Mouse (Mus musculus) lung, embryonic 16.5 days (tissue): ENCODE measurements around the gene Tmem56. TPM values are rescaled to one million over a fixed set of nuclear protein-coding genes. Genes with fewer than 3 reads are reported as not detected.

ENCODE experiments used
- ATAC-seq: fragments of 200-750 bp; cut with Nextera tagmentation; 2 replicates; pipeline ENCODE4 v1.8.0; 2017; ENCODE audit warnings: low read depth, mild to moderate bottlenecking, moderate library complexity
- H3K27ac ChIP-seq: fragments of 300-500 bp; sonication (generic); 2 replicates; pipeline ENCODE4 v1.5.1; 2014; ENCODE audit warnings: mild to moderate bottlenecking, control low read depth, low read length
- H3K27me3 ChIP-seq: fragments of 300-500 bp; sonication (generic); 2 replicates; pipeline ENCODE4 v1.6.1; 2014; ENCODE audit warnings: low read depth, low read length, mixed read lengths; ENCODE audit not compliant: control insufficient read depth, insufficient read depth
- H3K36me3 ChIP-seq: fragments of 300-500 bp; sonication (generic); 2 replicates; pipeline ENCODE4 v1.6.1; 2014; ENCODE audit warnings: low read length; ENCODE audit not compliant: control insufficient read depth, insufficient read depth
- H3K4me1 ChIP-seq: fragments of 300-500 bp; sonication (generic); replicated peaks from 2 replicates; pipeline ENCODE4 v1.6.1; 2014; ENCODE audit warnings: low read length, mixed read lengths; ENCODE audit not compliant: control insufficient read depth, insufficient read depth
- H3K4me2 ChIP-seq: fragments of 300-500 bp; sonication (generic); 2 replicates; pipeline ENCODE4 v1.6.1; 2014; ENCODE audit warnings: low read depth, low read length, control low read depth
- H3K4me3 ChIP-seq: fragments of 300-500 bp; sonication (generic); 2 replicates; pipeline ENCODE4 v1.5.1; 2014; ENCODE audit warnings: mild to moderate bottlenecking, low read length, control low read depth
- H3K9ac ChIP-seq: fragments of 300-500 bp; sonication (generic); 2 replicates; pipeline ENCODE4 v1.6.1; 2014; ENCODE audit warnings: low read length, control low read depth
- H3K9me3 ChIP-seq: fragments of 300-500 bp; sonication (generic); 2 replicates; pipeline ENCODE4 v1.6.1; 2016; ENCODE audit warnings: low read length; ENCODE audit not compliant: control insufficient read depth
- WGBS: fragments of 180-500 bp; shearing (Covaris S2); extraction: QIAGEN DNeasy Blood & Tissue Kit; methylation state at CpG from one replicate; pipeline ENCODE4 v1.1.7; 2014; 5-methylcytosine and 5-hydroxymethylcytosine counted together
- polyA plus RNA-seq: library from polyadenylated mRNA; unstranded; fragments of >200 nt; fragmentation: Nextera tagmentation; extraction: Ambion mirVana; gene quantifications from 2 replicates; pipeline ENCODE4 v1.2.1, GENCODE M21; 2015

The Tmem56 gene
- polyA plus RNA-seq, 1 experiment from 2014 or later: 0.48 TPM

DNA sequence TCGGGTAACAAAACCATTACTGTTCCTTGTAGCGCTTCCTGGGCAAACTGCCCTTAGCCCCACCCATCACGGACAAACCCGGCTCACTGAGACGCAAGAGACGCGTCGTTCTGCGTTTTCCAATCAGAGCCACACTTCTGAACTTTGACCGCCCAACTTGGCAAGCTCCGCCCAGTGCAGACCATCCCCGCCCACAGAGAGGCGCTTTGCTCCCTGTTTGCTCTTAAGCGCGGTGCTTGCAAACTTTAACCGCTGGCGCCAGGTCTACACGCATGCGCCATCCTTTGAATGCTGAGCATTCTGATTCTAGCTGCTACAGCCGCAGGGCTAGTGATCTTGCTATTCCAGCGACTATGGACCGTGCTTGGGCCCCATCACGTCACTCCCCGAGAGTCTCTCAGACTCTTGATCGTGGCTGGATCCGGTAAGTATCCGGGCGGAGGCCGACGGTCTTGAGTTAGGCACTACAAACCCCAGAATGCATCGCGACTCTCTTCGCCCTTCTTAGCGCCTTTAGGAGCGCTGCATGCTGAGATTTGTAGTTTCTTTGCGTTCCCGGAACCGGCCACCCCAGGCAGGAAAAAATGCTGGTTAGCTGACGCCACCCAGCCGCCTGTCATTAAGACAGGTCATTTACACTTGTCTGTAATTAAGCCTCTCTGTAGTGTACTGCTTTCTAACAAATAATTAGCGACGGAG lies 8.8 kb upstream of the Tmem56 start, which contains the start of gene Alg14:
Gene Alg14 (plus strand): TSS at position 214 of the 699 bp plus-strand sequence.
- H3K9me3 ChIP-seq: no peaks in the 10 kb centered on the region
- H3K4me2 ChIP-seq: peak within 1 kb of the TSS; percentile 80
- peak within 1 kb of the TSS; percentile 59 for H3K4me3 ChIP-seq
- H3K36me3 ChIP-seq: no peaks in the 10 kb centered on the region
- H3K27ac ChIP-seq: peak within 1 kb of the TSS; percentile 93
- no peaks in the 10 kb centered on the region for H3K27me3 ChIP-seq
- H3K9ac ChIP-seq: peak within 1 kb of the TSS; percentile 73
- peaks cover 6% of the 10 kb centered on the region; the same call in 1 of the 2 replicates for H3K4me1 ChIP-seq
- ATAC-seq: peak; percentile 98
- under 1% methylated on average over 42 of the region's 42 CpGs for WGBS

DNA sequence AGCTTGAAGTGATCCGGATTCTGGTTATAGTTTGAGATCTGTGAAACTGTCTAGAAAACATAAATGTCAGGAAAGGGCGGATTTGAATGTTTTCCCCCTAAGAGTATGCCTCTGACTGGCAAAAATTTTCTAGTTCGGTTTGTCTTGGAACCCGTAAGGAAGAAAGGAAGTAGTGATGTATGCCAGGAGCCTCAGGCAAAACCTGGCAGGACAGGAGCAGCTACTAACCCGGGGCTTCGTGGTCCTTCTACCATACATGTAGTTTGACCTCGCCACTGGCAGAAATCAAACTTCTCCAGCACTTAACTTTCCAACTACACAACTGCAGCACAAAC lies 8.3 kb upstream of the Tmem56 start:
- Histone ChIP-seq H3K27me3 (no peaks in the 10 kb centered on the region), H3K4me1 (peaks cover 6% of the 10 kb centered on the region; the same call in 1 of the 2 replicates), H3K4me2 (peak overlapping the region; percentile 80), H3K27ac (peak overlapping the region; percentile 93), H3K9me3 (no peaks in the 10 kb centered on the region), H3K9ac (peak overlapping the region; percentile 73), H3K36me3 (no peaks in the 10 kb centered on the region), H3K4me3 (peak overlapping the region; percentile 59)
- 3% methylated on average over 7 of the region's 7 CpGs for WGBS
- ATAC-seq: no peak; the same call in 1 of the 2 replicates

- no peaks in the 10 kb centered on the region for H3K9me3 ChIP-seq
- H3K9ac ChIP-seq: peak overlapping the region; percentile 73
- H3K4me1 ChIP-seq: peaks cover 6% of the 10 kb centered on the region; the same call in 1 of the 2 replicates
- no peak for ATAC-seq
- H3K27me3 ChIP-seq: no peaks in the 10 kb centered on the region
- H3K4me2 ChIP-seq: peak overlapping the region; percentile 80
- H3K27ac ChIP-seq: peak overlapping the region; percentile 93
- H3K4me3 ChIP-seq: peak overlapping the region; percentile 59
- no peaks in the 10 kb centered on the region for H3K36me3 ChIP-seq
- 62% methylated on average over 8 of the region's 8 CpGs for WGBS
Observed at GRCm38 (mm10) chr3:121290681-121291080, 7.8 kb upstream of the Tmem56 start.

DNA sequence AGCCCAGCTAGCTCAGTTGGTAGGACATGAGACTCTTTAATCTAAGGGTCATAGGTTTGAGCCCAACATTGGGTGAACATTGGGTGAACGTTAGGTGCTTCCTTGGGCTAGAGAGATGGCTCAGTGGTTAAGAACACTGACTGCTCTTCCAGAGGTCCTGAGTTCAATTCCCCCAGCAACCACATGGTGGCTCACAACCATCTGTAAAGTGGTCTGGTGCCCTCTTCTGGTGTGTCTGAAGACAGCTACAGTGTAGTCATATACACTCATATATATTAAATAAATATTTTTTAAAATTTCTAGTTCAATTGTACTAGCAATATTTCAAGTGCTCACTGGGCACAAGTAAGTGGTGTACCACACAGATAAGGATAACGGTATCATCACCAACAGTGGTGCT lies 4.3 kb upstream of the Tmem56 start:
- H3K27ac ChIP-seq: no peak overlapping the region
- no peak overlapping the region for H3K9ac ChIP-seq
- H3K36me3 ChIP-seq: no peaks in the 10 kb centered on the region
- peaks cover 6% of the 10 kb centered on the region; the same call in 1 of the 2 replicates for H3K4me1 ChIP-seq
- H3K4me2 ChIP-seq: no peak overlapping the region
- H3K27me3 ChIP-seq: no peaks in the 10 kb centered on the region
- H3K4me3 ChIP-seq: no peak overlapping the region
- 89% methylated on average over 2 of the region's 2 CpGs for WGBS
- ATAC-seq: no peak
- H3K9me3 ChIP-seq: no peaks in the 10 kb centered on the region

DNA sequence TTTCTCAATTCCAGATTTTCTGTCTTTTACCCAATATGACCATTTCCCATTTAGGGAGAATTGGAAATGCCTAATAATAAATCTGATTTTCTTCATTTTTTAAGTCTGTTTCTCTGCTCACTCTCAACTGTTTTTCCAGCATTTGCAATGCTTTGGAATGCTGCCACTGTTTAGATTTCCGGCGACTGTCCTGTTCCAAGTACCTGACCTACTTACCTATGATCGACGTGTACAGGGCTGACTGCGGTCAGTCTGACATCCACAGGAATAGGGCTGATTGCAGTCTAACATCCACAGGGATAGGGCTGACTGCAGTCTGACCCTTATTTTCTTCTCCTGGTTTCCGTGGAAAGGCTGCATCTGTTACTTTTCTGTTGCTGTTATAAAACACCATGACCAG lies 2.3 kb upstream of the Tmem56 start:
- Histone ChIP-seq H3K27me3 (no peaks in the 10 kb centered on the region), H3K4me2 (no peak overlapping the region), H3K4me3 (no peak overlapping the region), H3K27ac (no peak overlapping the region), H3K36me3 (no peaks in the 10 kb centered on the region), H3K9ac (no peak overlapping the region), H3K9me3 (no peaks in the 10 kb centered on the region), H3K4me1 (no peaks in the 10 kb centered on the region)
- 81% methylated on average over 6 of the region's 6 CpGs for WGBS
- ATAC-seq: no peak

GRCm38 (mm10) chr3:121279679-121280078 lies 3.2 kb downstream of the Tmem56 start:
- H3K9me3 ChIP-seq: no peaks in the 10 kb centered on the region
- no peaks in the 10 kb centered on the region; the same call in 1 of the 2 replicates for H3K4me1 ChIP-seq
- no peak overlapping the region for H3K4me3 ChIP-seq
- H3K4me2 ChIP-seq: no peak overlapping the region
- H3K9ac ChIP-seq: no peak overlapping the region
- no peak for ATAC-seq
- no peak overlapping the region for H3K27ac ChIP-seq
- WGBS: 88% methylated on average over 14 of the region's 14 CpGs
- no peaks in the 10 kb centered on the region for H3K36me3 ChIP-seq
- no peaks in the 10 kb centered on the region for H3K27me3 ChIP-seq

DNA sequence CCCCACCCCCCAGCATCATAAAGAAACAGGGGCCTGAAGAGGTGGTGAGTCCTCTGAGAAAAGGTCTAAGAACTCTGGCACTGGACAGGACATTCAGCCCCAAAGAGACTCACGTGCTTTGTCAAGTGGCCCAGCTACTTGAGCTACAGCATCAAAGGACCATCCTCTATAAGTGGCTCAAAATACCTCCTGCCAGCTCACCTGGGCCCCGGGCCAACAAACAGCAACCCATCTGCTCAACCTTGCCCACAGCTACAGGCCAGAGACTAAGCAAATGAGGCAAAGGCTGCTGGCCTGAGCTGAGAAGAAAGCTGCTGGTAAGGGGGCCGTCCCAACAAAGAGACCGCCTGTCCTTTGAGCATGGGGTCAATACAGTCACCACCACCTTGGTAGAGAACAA lies 5.3 kb downstream of the Tmem56 start:
- Histone ChIP-seq H3K9me3 (no peaks in the 10 kb centered on the region), H3K36me3 (no peaks in the 10 kb centered on the region), H3K4me1 (no peaks in the 10 kb centered on the region; the same call in 1 of the 2 replicates), H3K9ac (no peak overlapping the region), H3K27ac (no peak overlapping the region), H3K4me3 (no peak overlapping the region), H3K27me3 (no peaks in the 10 kb centered on the region), H3K4me2 (no peak overlapping the region)
- ATAC-seq: peak; percentile 71
- 66% methylated on average over 4 of the region's 4 CpGs for WGBS

DNA sequence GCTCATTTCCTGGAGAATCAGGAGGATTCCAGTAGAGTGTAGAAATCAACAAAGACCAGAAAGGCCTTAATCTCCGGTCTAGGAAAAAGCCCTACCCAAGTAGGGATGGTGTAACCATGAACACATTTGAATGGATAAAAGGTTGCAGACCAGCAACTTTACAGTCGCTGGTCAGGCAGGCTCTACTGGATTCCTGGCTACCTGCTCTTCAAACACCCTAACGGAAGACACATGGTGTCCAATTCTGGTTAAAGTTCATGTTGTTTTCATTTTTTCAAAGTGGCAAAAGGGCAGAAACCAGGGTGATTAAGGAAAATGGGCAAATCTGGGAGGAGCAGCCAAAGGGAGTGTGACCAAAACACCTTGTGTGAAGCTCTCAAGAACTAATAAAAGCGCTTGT lies 5.9 kb downstream of the Tmem56 start:
- Histone ChIP-seq H3K27me3 (no peaks in the 10 kb centered on the region), H3K4me1 (no peaks in the 10 kb centered on the region; the same call in 1 of the 2 replicates), H3K4me2 (no peak overlapping the region), H3K9me3 (no peaks in the 10 kb centered on the region), H3K9ac (no peak overlapping the region), H3K27ac (no peak overlapping the region), H3K36me3 (no peaks in the 10 kb centered on the region), H3K4me3 (no peak overlapping the region)
- 65% methylated on average over 4 of the region's 4 CpGs for WGBS
- ATAC-seq: no peak

DNA sequence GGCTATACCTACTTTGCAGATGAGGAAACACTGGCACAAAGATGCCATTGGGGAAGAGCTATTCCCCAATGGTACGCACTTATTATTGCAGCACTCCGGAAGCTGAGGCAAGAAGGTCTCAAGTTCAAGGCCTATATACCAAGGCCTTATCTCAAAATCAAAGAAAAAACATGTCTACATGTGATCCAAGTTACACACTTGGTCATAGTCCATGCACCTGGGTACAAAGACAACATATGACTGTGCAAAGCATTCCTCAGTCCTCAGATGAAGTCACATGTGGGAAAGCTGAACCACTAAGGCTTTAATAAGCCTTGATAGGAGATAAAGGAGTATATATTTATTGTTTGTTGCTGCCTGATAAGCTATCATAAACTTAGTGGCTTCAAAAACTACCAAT lies 8.9 kb downstream of the Tmem56 start:
- Histone ChIP-seq H3K27me3 (no peaks in the 10 kb centered on the region), H3K4me1 (no peaks in the 10 kb centered on the region; the same call in 1 of the 2 replicates), H3K4me2 (no peak overlapping the region), H3K4me3 (no peak overlapping the region), H3K9ac (no peak overlapping the region), H3K9me3 (no peaks in the 10 kb centered on the region), H3K36me3 (no peaks in the 10 kb centered on the region), H3K27ac (no peak overlapping the region)
- ATAC-seq: no peak
- WGBS: 95% methylated on average over 2 of the region's 2 CpGs
